Mouse (Mus musculus) cerebellum, adult 2 months (tissue): Measurements from ENCODE around the gene Serbp1. TPM values are rescaled to one million over a fixed set of nuclear protein-coding genes. Genes with fewer than 3 reads are reported as not detected.

ENCODE experiments used
- DNase-seq, 2 experiments: peaks; one replicate each; pipeline ENCODE4 v3.0.0; 2021
- H3K27ac ChIP-seq: fragments of 200-500 bp; 2 replicates; pipeline ENCODE4 v1.5.1; 2012; ENCODE audit warnings: low read length, control low read depth, inconsistent platforms; ENCODE audit not compliant: insufficient read depth
- H3K27me3 ChIP-seq: fragments of 200-500 bp; 2 replicates; pipeline ENCODE4 v1.6.1; 2012; ENCODE audit warnings: inconsistent platforms, mild to moderate bottlenecking, low read length, moderate library complexity; ENCODE audit not compliant: control insufficient read depth, insufficient read depth
- H3K4me1 ChIP-seq: fragments of 200-500 bp; 2 replicates; pipeline ENCODE4 v1.6.1; 2011; ENCODE audit warnings: low read length; ENCODE audit not compliant: control insufficient read depth, insufficient read depth
- H3K4me3 ChIP-seq: fragments of 200-500 bp; replicated peaks from 2 replicates; pipeline ENCODE3; 2011; ENCODE audit warnings: mild to moderate bottlenecking, low read depth, low read length, control low read depth; ENCODE audit not compliant: insufficient read depth
- CTCF ChIP-seq: fragments of 200-500 bp; IDR thresholded peaks from 2 replicates; pipeline ENCODE4 v1.5.1; 2011; ENCODE audit warnings: low read depth, mild to moderate bottlenecking, control low read depth, low read length, moderate library complexity, borderline replicate concordance; ENCODE audit not compliant: insufficient read depth
- POLR2A ChIP-seq: fragments of 200-500 bp; IDR thresholded peaks from 2 replicates; pipeline ENCODE4 v1.6.1; 2011; ENCODE audit warnings: low read length, control low read depth, borderline replicate concordance; ENCODE audit not compliant: insufficient read depth
- WGBS: fragments of 180-500 bp; shearing (Covaris S2); methylation state at CpG from one replicate; pipeline ENCODE4 v1.1.7; 2018; 5-methylcytosine and 5-hydroxymethylcytosine counted together
- polyA plus RNA-seq: library from polyadenylated mRNA; depleted of rRNA; stranded (reverse); fragments of >200 nt; gene quantifications from 2 replicates; pipeline ENCODE4 v1.2.3, GENCODE M21; 2012

Serbp1 gene
- polyA plus RNA-seq, 1 experiment: 194 TPM

- H3K27me3 ChIP-seq: no peaks in the 10 kb centered on the region
- no peak for DNase-seq
- no peak overlapping the region for H3K27ac ChIP-seq
- 89% methylated on average over 7 of the region's 7 CpGs for WGBS
- H3K4me3 ChIP-seq: no peak overlapping the region
- TF ChIP-seq CTCF (no peak), POLR2A (no peak)
- no peaks in the 10 kb centered on the region for H3K4me1 ChIP-seq
These were observed 1.3 kb upstream of the Serbp1 start for GRCm38 (mm10) chr6:67236491-67237234.

- 95% methylated on average over 3 of the region's 3 CpGs for WGBS
- no peak for TF ChIP-seq CTCF
- no peak for TF ChIP-seq POLR2A
- no peak for DNase-seq
These were observed 3.3 kb downstream of the Serbp1 start for GRCm38 (mm10) chr6:67241263-67241662.

GRCm38 (mm10) chr6:67243765-67244420 is 5.9 kb downstream of the Serbp1 start:
- DNase-seq: no peak
- Histone ChIP-seq H3K27me3 (no peaks in the 10 kb centered on the region), H3K4me3 (no peak overlapping the region), H3K4me1 (no peaks in the 10 kb centered on the region), H3K27ac (no peak overlapping the region)
- 92% methylated on average over 7 of the region's 7 CpGs for WGBS
- TF ChIP-seq POLR2A (no peak), CTCF (no peak)

More at GRCm38 (mm10) chr6:67241263-67241662, 3.3 kb downstream of the Serbp1 start:
- no peak overlapping the region for H3K4me3 ChIP-seq
- H3K4me1 ChIP-seq: no peaks in the 10 kb centered on the region
- no peak overlapping the region for H3K27ac ChIP-seq
- H3K27me3 ChIP-seq: no peaks in the 10 kb centered on the region

- no peak for DNase-seq
- no peak overlapping the region for H3K27ac ChIP-seq
- TF ChIP-seq CTCF (no peak), POLR2A (no peak)
- 84% methylated on average over 5 of the region's 5 CpGs for WGBS
- no peaks in the 10 kb centered on the region for H3K4me1 ChIP-seq
- no peaks in the 10 kb centered on the region for H3K27me3 ChIP-seq
- no peak overlapping the region for H3K4me3 ChIP-seq
These were observed 6.5 kb downstream of the Serbp1 start for GRCm38 (mm10) chr6:67244451-67244850.

- Histone ChIP-seq H3K27me3 (no peaks in the 10 kb centered on the region), H3K4me1 (no peaks in the 10 kb centered on the region), H3K27ac (no peak overlapping the region), H3K4me3 (no peak overlapping the region)
- TF ChIP-seq CTCF (no peak), POLR2A (no peak)
- WGBS: 88% methylated on average over 4 of the region's 4 CpGs
- DNase-seq: no peak
These were observed 13.1 kb downstream of the Serbp1 start for GRCm38 (mm10) chr6:67251095-67251494.

GRCm38 (mm10) chr6:67264935-67265334 is 27.0 kb downstream of the Serbp1 start:
- no peaks in the 10 kb centered on the region for H3K4me1 ChIP-seq

GRCm38 (mm10) chr6:67266159-67266657 is 28.2 kb downstream of the Serbp1 start:
- TF ChIP-seq CTCF: no peak
- no peak for TF ChIP-seq POLR2A

More at GRCm38 (mm10) chr6:67264935-67265334, 27.0 kb downstream of the Serbp1 start:
- TF ChIP-seq POLR2A (no peak), CTCF (no peak)
- Histone ChIP-seq H3K27ac (no peak overlapping the region), H3K27me3 (no peaks in the 10 kb centered on the region), H3K4me3 (no peak overlapping the region)
- DNase-seq: no peak
- WGBS: 95% methylated on average over 7 of the region's 7 CpGs

GRCm38 (mm10) chr6:67266664-67267407 is 28.9 kb downstream of the Serbp1 start:
- peak overlapping the region; percentile 90 for H3K4me3 ChIP-seq
- no peaks in the 10 kb centered on the region for H3K4me1 ChIP-seq
- H3K27me3 ChIP-seq: no peaks in the 10 kb centered on the region
- peak; percentile 96 to 98 for DNase-seq
- H3K27ac ChIP-seq: peak overlapping the region; percentile 19
- WGBS: under 1% methylated on average over 68 of the region's 68 CpGs
- TF ChIP-seq CTCF (no peak), POLR2A (peak; percentile 67; the same call in 1 of the 2 replicates)

More at GRCm38 (mm10) chr6:67266159-67266657, 28.2 kb downstream of the Serbp1 start:
- Histone ChIP-seq H3K27ac (peak overlapping the region; percentile 19), H3K27me3 (no peaks in the 10 kb centered on the region), H3K4me3 (peak overlapping the region; percentile 64), H3K4me1 (no peaks in the 10 kb centered on the region)
- no peak for DNase-seq
- WGBS: under 1% methylated on average over 23 of the region's 23 CpGs
